Mouse (Mus musculus): Measurements from ENCODE around the gene Smoc1. TPM values are rescaled to one million over a fixed set of nuclear protein-coding genes. Genes with fewer than 3 reads are reported as not detected.

Gene Smoc1
- total and polyA plus RNA-seq, 3 experiments, result 4.8 to 8.0 (median 6.2) TPM

GRCm38 (mm10) chr12:81092641-81093040 lies 66.0 kb downstream of the Smoc1 start:
- intact Hi-C loops (cut with DNase I), result no loop called here
- Histone ChIP-seq H3K79me2 (replicated peaks; ENCODE audit: control insufficient read depth, insufficient read depth, low read length) (no peaks in the 10 kb centered on the region), H3K9ac (ENCODE audit: low read depth, low read length) (no peak overlapping the region), H3K27me3 (ENCODE audit: control insufficient read depth, insufficient read depth, low read length) (no peaks in the 10 kb centered on the region), H3K4me3 (no peak overlapping the region), H3K4me1 (ENCODE audit: control insufficient read depth, insufficient read depth, low read length) (no peaks in the 10 kb centered on the region), H3K27ac (no peak overlapping the region), H3K36me3 (ENCODE audit: control insufficient read depth, insufficient read depth, low read length) (no peaks in the 10 kb centered on the region)
- DNase-seq, result no peak
- 36% methylated on average over 3 of the region's 3 CpGs for WGBS
- TF ChIP-seq POLR2A (IDR thresholded peaks at IDR 0.05; ENCODE audit: insufficient read depth, low read depth, low read length) (no peak), CTCF (IDR thresholded peaks at IDR 0.05) (no peak), EP300 (IDR thresholded peaks at IDR 0.05; ENCODE audit: insufficient read depth, low read depth, low read length) (no peak)

DNA sequence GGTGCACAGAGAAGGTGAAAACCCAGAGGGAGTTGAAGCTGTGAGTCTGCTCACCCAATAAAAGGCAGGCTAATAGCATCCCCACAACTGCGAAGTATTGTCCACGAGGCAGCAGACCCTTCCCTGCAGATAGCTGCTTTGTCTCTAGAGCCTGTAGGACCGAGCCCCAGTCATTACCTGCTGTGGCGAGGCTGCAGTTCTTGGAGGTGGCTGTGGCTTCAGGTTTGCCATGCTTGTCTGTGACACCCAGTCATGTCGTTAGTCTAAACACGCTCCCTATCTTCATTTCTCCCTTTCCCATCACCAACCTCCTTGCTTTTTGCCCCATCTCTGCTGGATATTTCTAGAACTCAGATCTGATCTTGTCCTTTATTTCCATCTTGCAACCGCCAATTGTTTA lies 66.6 kb downstream of the Smoc1 start:
- intact Hi-C loops (cut with DNase I), result no loop called here
- H3K27me3 ChIP-seq (ENCODE audit: control insufficient read depth, insufficient read depth, low read length), result no peaks in the 10 kb centered on the region
- no peaks in the 10 kb centered on the region for H3K4me1 ChIP-seq (ENCODE audit: control insufficient read depth, insufficient read depth, low read length)
- no peak overlapping the region for H3K4me3 ChIP-seq
- no peak for DNase-seq
- no peak for TF ChIP-seq POLR2A (IDR thresholded peaks at IDR 0.05; ENCODE audit: insufficient read depth, low read depth, low read length)
- TF ChIP-seq EP300 (IDR thresholded peaks at IDR 0.05; ENCODE audit: insufficient read depth, low read depth, low read length), result no peak
- TF ChIP-seq CTCF (IDR thresholded peaks at IDR 0.05), result no peak
- H3K36me3 ChIP-seq (ENCODE audit: control insufficient read depth, insufficient read depth, low read length), result no peaks in the 10 kb centered on the region
- H3K27ac ChIP-seq, result no peak overlapping the region
- H3K79me2 ChIP-seq (replicated peaks; ENCODE audit: control insufficient read depth, insufficient read depth, low read length), result no peaks in the 10 kb centered on the region
- no peak overlapping the region for H3K9ac ChIP-seq (ENCODE audit: low read depth, low read length)
- 80% methylated on average over 7 of the region's 7 CpGs for WGBS

DNA sequence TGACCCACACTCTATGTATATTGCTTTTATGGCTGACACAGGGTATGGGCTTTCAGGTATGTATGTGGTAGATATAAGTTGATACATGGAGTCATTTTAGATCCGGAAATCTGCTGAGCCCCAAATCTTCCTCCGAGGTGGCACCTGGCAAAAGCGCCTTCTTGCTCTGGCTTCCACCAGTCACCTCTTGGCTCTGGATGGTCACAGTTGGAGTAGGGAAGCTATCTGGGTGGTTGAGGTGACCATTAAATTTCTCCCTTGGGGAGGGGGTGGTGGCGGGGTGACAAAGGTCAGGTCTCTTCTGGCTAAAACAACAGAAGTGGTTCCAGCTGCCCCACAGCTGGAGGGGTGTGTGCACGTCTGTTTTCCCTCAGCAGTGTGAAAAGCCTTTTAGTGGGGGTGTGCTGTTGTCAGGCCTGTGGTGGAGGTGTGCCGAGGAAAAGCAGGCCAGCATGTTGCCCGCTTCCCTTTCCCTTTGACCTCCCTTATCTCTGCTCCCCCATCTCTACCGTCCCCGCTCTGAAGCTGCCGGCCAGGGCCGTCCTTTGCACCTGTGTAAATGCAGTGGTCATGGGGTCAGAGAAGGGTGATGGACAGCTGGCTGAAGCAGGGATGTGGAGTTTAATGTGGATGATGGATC lies 68.3 kb downstream of the Smoc1 start:
- Histone ChIP-seq H3K4me1 (ENCODE audit: control insufficient read depth, insufficient read depth, low read length) (no peaks in the 10 kb centered on the region), H3K9ac (ENCODE audit: low read depth, low read length) (no peak overlapping the region), H3K27ac (no peak overlapping the region), H3K27me3 (ENCODE audit: control insufficient read depth, insufficient read depth, low read length) (no peaks in the 10 kb centered on the region), H3K36me3 (ENCODE audit: control insufficient read depth, insufficient read depth, low read length) (no peaks in the 10 kb centered on the region), H3K79me2 (replicated peaks; ENCODE audit: control insufficient read depth, insufficient read depth, low read length) (no peaks in the 10 kb centered on the region), H3K4me3 (no peak overlapping the region)
- intact Hi-C loops (cut with DNase I), result no loop called here
- TF ChIP-seq EP300 (IDR thresholded peaks at IDR 0.05; ENCODE audit: insufficient read depth, low read depth, low read length) (no peak), POLR2A (IDR thresholded peaks at IDR 0.05; ENCODE audit: insufficient read depth, low read depth, low read length) (no peak), CTCF (IDR thresholded peaks at IDR 0.05) (no peak)
- WGBS, result 53% methylated on average over 11 of the region's 11 CpGs
- DNase-seq, result no peak

GRCm38 (mm10) chr12:81097267-81097666 lies 70.7 kb downstream of the Smoc1 start:
- H3K27ac ChIP-seq, result no peak overlapping the region
- DNase-seq, result no peak
- no peaks in the 10 kb centered on the region for H3K4me1 ChIP-seq (ENCODE audit: control insufficient read depth, insufficient read depth, low read length)
- H3K79me2 ChIP-seq (replicated peaks; ENCODE audit: control insufficient read depth, insufficient read depth, low read length), result no peaks in the 10 kb centered on the region
- H3K27me3 ChIP-seq (ENCODE audit: control insufficient read depth, insufficient read depth, low read length), result no peaks in the 10 kb centered on the region
- no peak overlapping the region for H3K9ac ChIP-seq (ENCODE audit: low read depth, low read length)
- intact Hi-C loops (cut with DNase I), result no loop called here
- no peaks in the 10 kb centered on the region for H3K36me3 ChIP-seq (ENCODE audit: control insufficient read depth, insufficient read depth, low read length)
- no peak overlapping the region for H3K4me3 ChIP-seq
- WGBS, result 84% methylated on average over 7 of the region's 7 CpGs
- TF ChIP-seq CTCF (IDR thresholded peaks at IDR 0.05), result no peak
- no peak for TF ChIP-seq EP300 (IDR thresholded peaks at IDR 0.05; ENCODE audit: insufficient read depth, low read depth, low read length)
- TF ChIP-seq POLR2A (IDR thresholded peaks at IDR 0.05; ENCODE audit: insufficient read depth, low read depth, low read length), result no peak

DNA sequence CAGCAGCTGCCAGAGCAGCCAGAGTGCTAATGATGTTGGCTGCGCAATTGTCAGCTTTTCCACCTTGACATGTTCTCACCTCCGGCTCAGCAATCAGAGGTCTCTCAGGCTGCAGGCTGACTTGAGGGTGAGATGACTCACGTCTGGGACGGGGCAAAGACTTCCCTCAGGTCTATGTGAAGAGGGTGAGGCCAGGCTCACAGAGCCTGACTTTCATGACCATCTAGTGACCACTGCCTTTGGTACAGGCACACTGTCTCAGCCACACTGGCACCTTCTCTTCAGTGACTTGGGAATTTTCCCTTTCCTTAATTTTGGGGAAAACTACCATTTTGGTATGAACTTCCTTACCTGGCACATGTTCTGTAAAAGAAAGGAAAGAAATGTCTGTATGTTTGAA lies 71.1 kb downstream of the Smoc1 start:
- TF ChIP-seq POLR2A (IDR thresholded peaks at IDR 0.05; ENCODE audit: insufficient read depth, low read depth, low read length), result no peak
- TF ChIP-seq CTCF (IDR thresholded peaks at IDR 0.05), result no peak
- TF ChIP-seq EP300 (IDR thresholded peaks at IDR 0.05; ENCODE audit: insufficient read depth, low read depth, low read length), result no peak
- Histone ChIP-seq H3K36me3 (ENCODE audit: control insufficient read depth, insufficient read depth, low read length) (no peaks in the 10 kb centered on the region), H3K4me3 (no peak overlapping the region), H3K9ac (ENCODE audit: low read depth, low read length) (no peak overlapping the region), H3K27me3 (ENCODE audit: control insufficient read depth, insufficient read depth, low read length) (no peaks in the 10 kb centered on the region), H3K27ac (no peak overlapping the region), H3K79me2 (replicated peaks; ENCODE audit: control insufficient read depth, insufficient read depth, low read length) (no peaks in the 10 kb centered on the region), H3K4me1 (ENCODE audit: control insufficient read depth, insufficient read depth, low read length) (no peaks in the 10 kb centered on the region)
- intact Hi-C loops (cut with DNase I), result no loop called here
- 60% methylated on average over 4 of the region's 4 CpGs for WGBS
- DNase-seq, result no peak

DNA sequence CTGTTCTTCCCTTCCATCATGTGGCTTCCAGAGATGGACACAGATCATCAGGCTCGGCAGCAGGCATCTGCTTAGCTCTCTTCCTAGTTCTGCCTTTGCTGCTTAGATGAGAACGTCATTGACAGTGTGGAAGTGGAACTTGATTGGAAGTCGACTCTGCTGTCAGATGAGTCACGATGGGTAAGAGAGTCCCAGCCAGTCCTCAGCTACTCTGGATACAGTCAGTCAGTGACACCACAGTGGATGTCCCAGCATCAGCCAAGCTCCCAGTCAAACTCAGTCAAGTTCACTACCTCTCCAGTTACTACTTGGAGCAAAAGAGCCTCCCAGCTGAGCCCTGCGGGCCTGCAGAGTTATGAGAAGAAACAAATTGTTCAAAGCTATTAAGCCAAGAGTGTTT lies 72.6 kb downstream of the Smoc1 start:
- no peak overlapping the region for H3K9ac ChIP-seq (ENCODE audit: low read depth, low read length)
- no peak for TF ChIP-seq EP300 (IDR thresholded peaks at IDR 0.05; ENCODE audit: insufficient read depth, low read depth, low read length)
- TF ChIP-seq CTCF (IDR thresholded peaks at IDR 0.05), result no peak
- no peak for TF ChIP-seq POLR2A (IDR thresholded peaks at IDR 0.05; ENCODE audit: insufficient read depth, low read depth, low read length)
- no peak overlapping the region for H3K27ac ChIP-seq
- no peaks in the 10 kb centered on the region for H3K36me3 ChIP-seq (ENCODE audit: control insufficient read depth, insufficient read depth, low read length)
- intact Hi-C loops (cut with DNase I), result no loop called here
- H3K4me3 ChIP-seq, result no peak overlapping the region
- no peaks in the 10 kb centered on the region for H3K4me1 ChIP-seq (ENCODE audit: control insufficient read depth, insufficient read depth, low read length)
- WGBS, result 56% methylated on average over 5 of the region's 5 CpGs
- DNase-seq, result no peak
- H3K79me2 ChIP-seq (replicated peaks; ENCODE audit: control insufficient read depth, insufficient read depth, low read length), result no peaks in the 10 kb centered on the region
- H3K27me3 ChIP-seq (ENCODE audit: control insufficient read depth, insufficient read depth, low read length), result no peaks in the 10 kb centered on the region
